Mouse (Mus musculus): ENCODE measurements around the gene Nrip2. TPM values are rescaled to one million over a fixed set of nuclear protein-coding genes. Genes with fewer than 3 reads are reported as not detected.
A peak's percentile ranks its signal among the peaks of the same experiment; 100 is the strongest.
"Not testable (repeated sequence)": the region's sequence is repeated elsewhere in the genome, so short reads cannot be mapped to it uniquely, and the experiment has no call there.

Gene Nrip2
- total RNA-seq (2021) = 1 to 10 TPM; 2.5 to 3.5 TPM
- long read RNA-seq, experiment 1, partial matches to known transcripts = 1 of 5 reads
- long read RNA-seq, experiment 1, other reads (novel, unspliced or antisense) = 1 of 5 reads
- long read RNA-seq, experiment 2, transcript Nrip2-201 (6 exons, 1,893 nt) = major isoform, 5 of 7 reads
- long read RNA-seq, experiment 2, partial matches to known transcripts = 0 of 7 reads
- long read RNA-seq, experiment 2, other reads (novel, unspliced or antisense) = 2 of 7 reads

- intact Hi-C loops (cut with DNase I) = no loop called here
- no peak for DNase-seq
These were observed at the start of gene Nrip2 for GRCm38 (mm10) chr6:128398996-128399395. Gene Nrip2 (plus strand): TSS chr6:128399296.

DNA sequence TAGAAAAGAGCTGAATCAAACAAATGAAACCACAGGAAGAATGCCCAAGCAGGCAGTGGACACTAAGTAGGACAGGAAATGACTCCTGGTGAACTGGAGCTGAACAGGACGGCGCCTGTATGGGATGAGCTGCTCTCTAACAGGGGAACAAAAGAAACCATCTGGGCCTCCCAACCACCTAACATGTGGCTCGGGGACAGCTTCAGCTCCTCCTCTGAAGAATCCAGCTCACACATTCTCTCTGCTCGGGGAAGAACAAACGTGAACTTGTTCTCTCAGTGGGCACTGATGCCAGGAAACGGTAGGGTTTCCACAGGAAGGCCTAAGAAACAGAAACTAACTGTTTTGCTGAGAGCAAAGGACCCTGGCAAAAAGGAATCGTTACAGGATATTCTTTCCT lies 49.4 kb upstream of the Nrip2 start:
- DNase-seq = no peak
- intact Hi-C loops (cut with DNase I) = no loop called here

GRCm38 (mm10) chr6:128354140-128354539 lies 45.0 kb upstream of the Nrip2 start:
- no peak for DNase-seq
- intact Hi-C loops (cut with DNase I) = no loop called here

GRCm38 (mm10) chr6:128355201-128355681 lies 43.9 kb upstream of the Nrip2 start:
- DNase-seq = peak in 1 of 2 experiments; percentile 46
- intact Hi-C loops (cut with DNase I) = loop anchor here (5.0 kb wide), 1 partner anchor 123 kb away; no protein-coding TSS in a partner anchor

DNA sequence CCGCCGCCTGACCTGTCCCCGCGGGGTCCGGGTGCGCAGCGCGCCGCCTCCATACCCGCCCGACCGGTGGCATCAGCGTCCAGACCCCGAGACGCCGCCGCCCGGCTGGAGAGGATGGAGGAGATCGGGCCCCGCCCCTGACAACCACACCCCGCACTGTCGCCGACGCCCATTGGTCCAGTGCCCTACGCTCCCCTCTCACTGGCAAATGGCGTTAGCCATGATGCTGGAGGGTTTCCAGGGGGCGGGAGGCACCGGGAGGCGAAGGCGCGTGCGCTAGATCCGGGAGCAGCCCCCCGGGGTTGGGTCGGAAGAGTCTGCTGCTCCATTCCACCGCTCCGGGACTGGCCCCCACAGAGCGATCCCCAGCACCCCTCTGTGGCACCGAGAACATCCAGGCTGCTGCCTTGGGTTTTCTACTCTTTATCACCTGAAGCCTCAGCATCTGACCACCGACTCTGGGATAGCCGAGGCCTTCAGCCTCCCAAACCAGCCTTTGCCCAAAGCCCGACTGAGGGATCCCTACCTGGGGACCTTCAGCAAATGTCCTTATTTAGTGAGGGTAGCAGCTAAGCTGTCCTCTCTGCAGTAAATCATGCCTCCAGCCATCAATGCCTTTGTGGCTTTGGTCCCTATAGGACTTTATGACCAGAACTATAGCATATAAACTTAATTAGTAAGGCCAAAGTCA lies 43.2 kb upstream of the Nrip2 start, which contains the start of gene Tulp3:
TSS of gene Tulp3 (minus strand) at position 126 of the 691 bp plus-strand sequence.
- peak; percentile 96 to 98 for DNase-seq
- intact Hi-C loops (cut with DNase I) = loop anchor here (5.0 kb wide), 1 partner anchor 124 kb away; no protein-coding TSS in a partner anchor

- intact Hi-C loops (cut with DNase I) = loop anchor here (2.0 to 5.0 kb wide), 2 partner anchors 40 to 127 kb away; no protein-coding TSS in a partner anchor
- DNase-seq = peak; percentile 61 to 69
These were observed 40.1 kb upstream of the Nrip2 start for GRCm38 (mm10) chr6:128358999-128359398.

- intact Hi-C loops (cut with DNase I) = no loop called here
- DNase-seq = no peak
These were observed 37.2 kb upstream of the Nrip2 start for GRCm38 (mm10) chr6:128361901-128362300.

DNA sequence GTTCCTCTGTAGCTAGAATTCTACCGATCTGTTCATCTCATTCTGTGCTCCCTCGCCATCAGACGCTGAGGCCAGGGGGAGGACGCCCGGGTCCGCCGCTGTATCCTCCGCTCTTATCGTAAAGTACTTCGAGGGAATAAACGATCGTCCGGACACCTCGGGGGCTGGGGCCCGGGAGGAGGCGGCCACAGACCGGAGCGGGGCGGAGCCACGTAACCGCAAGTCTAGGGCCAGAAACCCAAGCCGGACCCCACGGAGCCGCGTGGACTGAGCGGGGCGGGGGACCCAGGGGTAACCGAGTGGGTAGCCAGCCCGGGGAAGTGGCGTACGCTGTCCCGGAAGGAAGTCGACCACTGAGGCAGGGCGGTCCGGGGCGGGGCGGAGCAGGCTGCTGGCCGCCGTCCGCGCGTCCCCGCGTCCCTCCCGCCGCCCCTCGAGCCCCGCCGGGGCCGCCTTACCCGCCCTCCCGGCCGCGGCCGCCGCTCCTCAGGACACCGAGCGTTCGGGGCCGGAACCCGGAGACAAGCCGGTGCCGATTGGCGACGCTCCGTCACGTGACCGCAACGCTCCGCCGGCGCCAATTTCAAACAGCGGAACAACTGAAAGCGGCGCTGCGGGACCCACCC lies 36.6 kb upstream of the Nrip2 start, which contains the start of the genes Rhno1 and Foxm1:
TSS of gene Rhno1 (minus strand) at position 531 of the 626 bp plus-strand sequence.
TSS of gene Foxm1 (plus strand) at position 587 of the 626 bp plus-strand sequence.
- DNase-seq = peak; percentile 87 to 88
- intact Hi-C loops (cut with DNase I) = no loop called here

- DNase-seq = no peak
- intact Hi-C loops (cut with DNase I) = no loop called here
These were observed 35.9 kb upstream of the Nrip2 start for GRCm38 (mm10) chr6:128363007-128363825.

- intact Hi-C loops (cut with DNase I) = no loop called here
These were observed 34.4 kb upstream of the Nrip2 start for GRCm38 (mm10) chr6:128364721-128365120.

DNA sequence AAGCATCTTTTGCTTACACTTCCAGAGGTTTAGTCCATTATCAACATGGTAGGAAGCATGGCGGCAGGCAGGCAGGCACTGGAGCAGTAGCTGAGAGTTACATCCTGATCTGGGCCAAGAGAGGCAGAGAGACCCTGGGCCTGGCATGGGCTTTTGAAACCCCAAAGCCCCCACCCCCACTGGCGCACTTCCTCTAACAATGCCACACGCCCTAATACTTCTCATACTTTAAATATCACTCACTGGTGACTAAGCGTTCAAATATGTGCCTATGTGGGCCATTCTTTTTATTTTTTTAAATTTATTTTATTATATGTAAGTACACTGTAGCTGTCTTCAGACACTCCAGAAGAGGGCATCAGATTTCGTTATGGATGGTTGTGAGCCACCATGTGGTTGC lies 32.6 kb upstream of the Nrip2 start:
- intact Hi-C loops (cut with DNase I) = no loop called here

More at GRCm38 (mm10) chr6:128364721-128365120, 34.4 kb upstream of the Nrip2 start:
- no peak for DNase-seq

DNA sequence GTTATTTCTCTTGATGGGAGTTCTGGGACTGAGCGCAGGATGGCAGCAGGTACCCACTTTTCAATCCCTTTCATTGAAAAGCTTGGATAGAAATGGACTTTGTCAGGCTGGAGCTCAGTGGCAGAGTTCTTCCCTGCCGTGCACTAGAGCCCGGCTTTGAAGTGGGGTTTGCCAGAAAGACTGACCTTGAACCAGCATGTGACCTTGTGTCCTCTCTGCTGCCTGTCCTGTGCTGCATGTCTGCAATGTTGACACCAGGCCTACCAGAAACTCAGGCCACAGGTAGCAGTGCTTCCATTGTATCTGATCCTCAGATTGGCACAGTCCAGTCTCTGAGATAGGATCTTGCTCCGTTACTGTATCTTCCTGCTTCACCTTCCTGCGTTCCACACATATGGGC lies 29.1 kb upstream of the Nrip2 start:
- intact Hi-C loops (cut with DNase I) = loop anchor here (5.0 kb wide), 1 partner anchor 37 kb away; no protein-coding TSS in a partner anchor
- DNase-seq = no peak

More for the DNA sequence above, 32.6 kb upstream of the Nrip2 start:
- DNase-seq = no peak

GRCm38 (mm10) chr6:128375192-128375591 lies 23.9 kb upstream of the Nrip2 start, which contains the start of the genes Tex52 and Gm44596:
Gene Tex52 (plus strand): TSS chr6:128375456.
Gene Gm44596 (plus strand): TSS chr6:128375503.
- peak; percentile 26 to 44 for DNase-seq
- intact Hi-C loops (cut with DNase I) = no loop called here

DNA sequence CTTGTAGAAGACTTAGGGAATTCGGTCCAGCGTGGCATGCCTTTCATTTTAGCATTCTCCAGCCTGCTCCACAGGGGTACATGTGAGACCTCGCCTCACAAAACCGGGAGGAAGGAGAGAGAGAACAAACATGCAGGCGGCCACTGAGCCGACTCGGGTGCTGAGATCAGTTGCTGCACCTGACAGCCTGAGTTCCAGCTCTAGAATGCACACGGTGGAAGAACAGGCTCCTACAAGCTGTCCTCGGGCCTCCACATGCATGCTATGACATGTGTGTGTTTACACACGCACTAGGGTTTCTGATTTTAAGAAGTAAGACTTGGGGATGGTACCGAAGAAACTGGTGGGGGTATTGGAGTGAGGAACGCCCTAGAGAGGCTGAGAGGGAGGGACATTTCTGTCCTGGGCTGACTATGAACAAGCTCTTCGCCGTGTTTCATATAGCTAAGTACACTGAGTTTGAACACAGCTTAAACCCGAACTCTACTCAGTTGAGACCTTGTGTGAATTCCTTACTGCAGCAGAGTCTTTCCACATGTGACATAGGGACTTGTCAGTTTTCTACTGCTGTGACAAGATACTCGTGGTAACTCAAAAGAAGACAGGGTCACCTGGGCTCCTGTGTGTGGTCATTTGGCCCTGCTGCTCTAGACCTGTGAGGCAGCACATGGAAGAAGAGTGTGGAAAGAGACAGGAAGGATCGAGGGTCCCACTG lies 22.6 kb upstream of the Nrip2 start:
- DNase-seq = no peak
- intact Hi-C loops (cut with DNase I) = no loop called here

DNA sequence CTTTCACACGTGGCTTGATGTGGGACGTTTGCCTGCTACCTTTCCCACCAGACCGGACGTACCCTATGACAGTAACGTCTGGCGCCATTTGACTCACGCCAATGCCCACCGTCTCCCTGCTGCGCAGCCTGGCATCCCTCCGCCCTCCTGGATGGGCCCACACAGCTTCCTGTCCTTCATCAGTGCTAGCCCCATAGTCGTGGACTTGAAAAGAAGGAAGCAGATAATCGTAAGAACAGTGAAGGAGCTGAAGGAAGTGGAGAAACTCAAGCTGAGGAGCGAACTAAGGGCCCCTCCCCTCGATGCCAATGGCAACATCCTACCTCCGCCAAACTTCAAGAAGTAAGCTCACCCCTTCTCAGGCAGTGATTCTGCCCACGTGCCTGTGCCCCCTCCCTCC lies 19.5 kb upstream of the Nrip2 start:
- no peak for DNase-seq
- intact Hi-C loops (cut with DNase I) = loop anchor here (2.0 kb wide), 1 partner anchor 31 kb away; no protein-coding TSS in a partner anchor

DNA sequence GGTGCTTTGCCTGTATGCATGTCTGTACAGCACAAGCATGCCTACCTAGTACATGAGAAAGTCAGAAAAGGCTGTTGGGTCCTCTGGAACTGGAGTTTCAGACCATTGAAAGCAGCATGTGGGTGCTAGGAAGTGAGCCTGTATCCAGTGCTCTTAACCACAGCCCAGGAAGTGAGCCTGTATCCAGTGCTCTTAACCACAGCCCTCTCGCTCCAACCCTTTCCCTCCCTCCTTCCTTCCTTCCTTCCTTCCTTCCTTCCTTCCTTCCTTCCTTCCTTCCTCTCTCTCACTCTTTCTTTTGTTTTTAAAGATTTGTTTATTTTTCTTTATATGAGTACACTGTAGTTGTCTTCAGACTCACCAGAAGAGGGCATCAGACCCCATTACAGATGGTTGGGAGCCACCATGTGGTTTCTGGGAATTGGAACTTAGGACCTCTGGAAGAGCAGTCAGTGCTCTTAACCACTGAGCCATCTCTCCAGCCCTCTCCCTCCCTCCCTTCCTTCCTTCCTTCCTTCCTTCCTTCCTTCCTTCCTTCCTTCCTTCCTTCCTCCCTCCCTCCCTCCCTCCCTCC lies 18.4 kb upstream of the Nrip2 start:
- DNase-seq = not testable (repeated sequence)
- intact Hi-C loops (cut with DNase I) = loop anchor here (2.0 kb wide), 1 partner anchor 30 kb away; no protein-coding TSS in a partner anchor

- intact Hi-C loops (cut with DNase I) = loop anchor here (2.0 kb wide), 1 partner anchor 30 kb away; no protein-coding TSS in a partner anchor
These were observed 17.8 kb upstream of the Nrip2 start for GRCm38 (mm10) chr6:128381254-128381653.

GRCm38 (mm10) chr6:128383752-128384151 lies 15.3 kb upstream of the Nrip2 start:
- intact Hi-C loops (cut with DNase I) = no loop called here
- DNase-seq = no peak

More at GRCm38 (mm10) chr6:128381254-128381653, 17.8 kb upstream of the Nrip2 start:
- no peak for DNase-seq

All from heart, postnatal 14 days (tissue).